Mouse (Mus musculus): ENCODE measurements at regions not wholly inside any gene's neighbourhood (a gene's known extent, or its start where the extent isn't known, plus 50 kb on each side); places are given as distances from the start of the nearest gene placed in this dataset.

GRCm38 (mm10) chr9:101641524-101641923, 220.1 kb upstream of the 9630041A04Rik start:
- WGBS: 69% methylated on average over 3 of the region's 3 CpGs
- Histone ChIP-seq H3K9me3 (ENCODE audit: low read length) (no peaks in the 10 kb centered on the region), H3K4me3 (ENCODE audit: low read depth, low read length) (no peak overlapping the region), H3K4me2 (ENCODE audit: low read depth, low read length, poor library complexity, severe bottlenecking) (no peak overlapping the region), H3K4me1 (ENCODE audit: insufficient read depth, low read length) (no peaks in the 10 kb centered on the region), H3K9ac (replicated peaks; ENCODE audit: low read length, poor library complexity, severe bottlenecking) (no peak overlapping the region), H3K27ac (ENCODE audit: low read depth, low read length) (no peak overlapping the region), H3K36me3 (ENCODE audit: insufficient read depth, low read length) (no peaks in the 10 kb centered on the region), H3K27me3 (ENCODE audit: insufficient read depth, low read length) (no peaks in the 10 kb centered on the region)
- ATAC-seq (ENCODE audit: low FRiP score) (no peak), DNase-seq (ENCODE audit: low spot score) (no peak)
- TF ChIP-seq CTCF (IDR thresholded peaks at IDR 0.05): no peak

GRCm38 (mm10) chr9:101640598-101640997, 221.0 kb upstream of the 9630041A04Rik start:
- ATAC-seq (ENCODE audit: low FRiP score) (no peak), DNase-seq (ENCODE audit: low spot score) (no peak)
- Histone ChIP-seq H3K4me1 (ENCODE audit: insufficient read depth, low read length) (no peaks in the 10 kb centered on the region), H3K27me3 (ENCODE audit: insufficient read depth, low read length) (no peaks in the 10 kb centered on the region), H3K4me3 (ENCODE audit: low read depth, low read length) (no peak overlapping the region), H3K36me3 (ENCODE audit: insufficient read depth, low read length) (no peaks in the 10 kb centered on the region), H3K9ac (replicated peaks; ENCODE audit: low read length, poor library complexity, severe bottlenecking) (no peak overlapping the region), H3K27ac (ENCODE audit: low read depth, low read length) (no peak overlapping the region), H3K9me3 (ENCODE audit: low read length) (no peaks in the 10 kb centered on the region), H3K4me2 (ENCODE audit: low read depth, low read length, poor library complexity, severe bottlenecking) (no peak overlapping the region)
- TF ChIP-seq CTCF (IDR thresholded peaks at IDR 0.05): no peak

GRCm38 (mm10) chr9:101616261-101616660, 245.4 kb upstream of the 9630041A04Rik start:
- no peaks in the 10 kb centered on the region for H3K4me1 ChIP-seq (ENCODE audit: insufficient read depth, low read length)
- H3K27me3 ChIP-seq (ENCODE audit: insufficient read depth, low read length): no peaks in the 10 kb centered on the region
- H3K36me3 ChIP-seq (ENCODE audit: insufficient read depth, low read length): no peaks in the 10 kb centered on the region
- H3K4me3 ChIP-seq (ENCODE audit: low read depth, low read length): no peak overlapping the region
- 81% methylated on average over 2 of the region's 2 CpGs for WGBS
- no peak for ATAC-seq (ENCODE audit: low FRiP score)
- no peaks in the 10 kb centered on the region for H3K9me3 ChIP-seq (ENCODE audit: low read length)
- no peak for DNase-seq (ENCODE audit: low spot score)
- H3K9ac ChIP-seq (replicated peaks; ENCODE audit: low read length, poor library complexity, severe bottlenecking): no peak overlapping the region
- H3K4me2 ChIP-seq (ENCODE audit: low read depth, low read length, poor library complexity, severe bottlenecking): no peak overlapping the region
- no peak for TF ChIP-seq CTCF (IDR thresholded peaks at IDR 0.05)
- no peak overlapping the region for H3K27ac ChIP-seq (ENCODE audit: low read depth, low read length)

- WGBS: 88% methylated on average over 3 of the region's 3 CpGs
- no peaks in the 10 kb centered on the region for H3K4me1 ChIP-seq (ENCODE audit: insufficient read depth, low read length)
- no peak overlapping the region for H3K4me3 ChIP-seq (ENCODE audit: low read depth, low read length)
- no peak overlapping the region for H3K9ac ChIP-seq (replicated peaks; ENCODE audit: low read length, poor library complexity, severe bottlenecking)
- H3K9me3 ChIP-seq (ENCODE audit: low read length): no peaks in the 10 kb centered on the region
- ATAC-seq (ENCODE audit: low FRiP score): no peak
- DNase-seq (ENCODE audit: low spot score): no peak
- no peak for TF ChIP-seq CTCF (IDR thresholded peaks at IDR 0.05)
- H3K4me2 ChIP-seq (ENCODE audit: low read depth, low read length, poor library complexity, severe bottlenecking): no peak overlapping the region
- H3K27ac ChIP-seq (ENCODE audit: low read depth, low read length): no peak overlapping the region
- no peaks in the 10 kb centered on the region for H3K36me3 ChIP-seq (ENCODE audit: insufficient read depth, low read length)
- H3K27me3 ChIP-seq (ENCODE audit: insufficient read depth, low read length): no peaks in the 10 kb centered on the region
Observed at GRCm38 (mm10) chr9:101615176-101615575, 246.5 kb upstream of the 9630041A04Rik start.

- H3K27me3 ChIP-seq (ENCODE audit: insufficient read depth, low read length): no peaks in the 10 kb centered on the region
- no peak for TF ChIP-seq CTCF (IDR thresholded peaks at IDR 0.05)
- DNase-seq (ENCODE audit: low spot score) (peak; percentile 58), ATAC-seq (ENCODE audit: low FRiP score) (peak; percentile 20; the same call in 1 of the 2 replicates)
- no peak overlapping the region for H3K4me2 ChIP-seq (ENCODE audit: low read depth, low read length, poor library complexity, severe bottlenecking)
- H3K4me3 ChIP-seq (ENCODE audit: low read depth, low read length): no peak overlapping the region
- H3K9ac ChIP-seq (replicated peaks; ENCODE audit: low read length, poor library complexity, severe bottlenecking): no peak overlapping the region
- no peaks in the 10 kb centered on the region for H3K36me3 ChIP-seq (ENCODE audit: insufficient read depth, low read length)
- no peaks in the 10 kb centered on the region for H3K9me3 ChIP-seq (ENCODE audit: low read length)
- 81% methylated on average over 3 of the region's 3 CpGs for WGBS
- no peak overlapping the region for H3K27ac ChIP-seq (ENCODE audit: low read depth, low read length)
- H3K4me1 ChIP-seq (ENCODE audit: insufficient read depth, low read length): no peaks in the 10 kb centered on the region
Observed at GRCm38 (mm10) chr9:101613933-101614332, 247.7 kb upstream of the 9630041A04Rik start.

- DNase-seq (ENCODE audit: low spot score): peak; percentile 59
Observed at GRCm38 (mm10) chr9:101613471-101613870, 248.2 kb upstream of the 9630041A04Rik start.

More at GRCm38 (mm10) chr9:101613471-101613870, 248.2 kb upstream of the 9630041A04Rik start:
- Histone ChIP-seq H3K4me2 (ENCODE audit: low read depth, low read length, poor library complexity, severe bottlenecking) (no peak overlapping the region), H3K4me1 (ENCODE audit: insufficient read depth, low read length) (no peaks in the 10 kb centered on the region), H3K4me3 (ENCODE audit: low read depth, low read length) (no peak overlapping the region), H3K27ac (ENCODE audit: low read depth, low read length) (no peak overlapping the region), H3K9me3 (ENCODE audit: low read length) (no peaks in the 10 kb centered on the region), H3K36me3 (ENCODE audit: insufficient read depth, low read length) (no peaks in the 10 kb centered on the region), H3K27me3 (ENCODE audit: insufficient read depth, low read length) (no peaks in the 10 kb centered on the region), H3K9ac (replicated peaks; ENCODE audit: low read length, poor library complexity, severe bottlenecking) (no peak overlapping the region)
- WGBS: 77% methylated on average over 2 of the region's 2 CpGs
- no peak for TF ChIP-seq CTCF (IDR thresholded peaks at IDR 0.05)
- ATAC-seq (ENCODE audit: low FRiP score): no peak

All from midbrain, postnatal 0 days (tissue).